Mouse (Mus musculus): ENCODE data around the gene Pip4k2a.

Gene Pip4k2a

GRCm38 (mm10) chr2:18954422-18954821 is 43.5 kb downstream of the Pip4k2a start:
- DNase-seq: no peak

- no peak for DNase-seq
Observed at GRCm38 (mm10) chr2:18952102-18952673, 45.7 kb downstream of the Pip4k2a start.

GRCm38 (mm10) chr2:18950758-18951157 is 47.2 kb downstream of the Pip4k2a start:
- DNase-seq: no peak

- no peak for DNase-seq
Observed at GRCm38 (mm10) chr2:18948741-18949140, 49.2 kb downstream of the Pip4k2a start.

- no peak for DNase-seq
Observed at GRCm38 (mm10) chr2:18947669-18948459, 50.1 kb downstream of the Pip4k2a start.

GRCm38 (mm10) chr2:18945438-18945837 is 52.5 kb downstream of the Pip4k2a start:
- DNase-seq: no peak

- DNase-seq: peak; percentile 54
Observed at GRCm38 (mm10) chr2:18943930-18944329, 54.0 kb downstream of the Pip4k2a start.

- no peak for DNase-seq
Observed at GRCm38 (mm10) chr2:18943366-18943765, 54.6 kb downstream of the Pip4k2a start.

- DNase-seq: no peak
Observed at GRCm38 (mm10) chr2:18940693-18941270, 57.1 kb downstream of the Pip4k2a start.

GRCm38 (mm10) chr2:18938923-18939329 is 59.0 kb downstream of the Pip4k2a start:
- no peak for DNase-seq

- peak; percentile 47 for DNase-seq
Observed at GRCm38 (mm10) chr2:18938232-18938631, 59.7 kb downstream of the Pip4k2a start.

- DNase-seq: no peak
Observed at GRCm38 (mm10) chr2:18937611-18938010, 60.3 kb downstream of the Pip4k2a start.

GRCm38 (mm10) chr2:18936446-18936845 is 61.5 kb downstream of the Pip4k2a start:
- no peak for DNase-seq

GRCm38 (mm10) chr2:18935581-18936027 is 62.3 kb downstream of the Pip4k2a start:
- DNase-seq: no peak

- no peak for DNase-seq
Observed at GRCm38 (mm10) chr2:18934131-18934530, 63.8 kb downstream of the Pip4k2a start.

GRCm38 (mm10) chr2:18933418-18933817 is 64.5 kb downstream of the Pip4k2a start:
- DNase-seq: no peak

GRCm38 (mm10) chr2:18930318-18931060 is 67.4 kb downstream of the Pip4k2a start:
- no peak for DNase-seq

GRCm38 (mm10) chr2:18928597-18929257 is 69.2 kb downstream of the Pip4k2a start:
- no peak for DNase-seq

GRCm38 (mm10) chr2:18928196-18928595 is 69.7 kb downstream of the Pip4k2a start:
- no peak for DNase-seq

- no peak for DNase-seq
Observed at GRCm38 (mm10) chr2:18923806-18924595, 73.9 kb downstream of the Pip4k2a start.

GRCm38 (mm10) chr2:18923098-18923649 is 74.8 kb downstream of the Pip4k2a start:
- no peak for DNase-seq

Measured in kidney, adult 11 months (tissue).